Mouse (Mus musculus) heart, embryonic 12.5 days (tissue): ENCODE results near the gene F2rl2. TPM values are rescaled to one million over a fixed set of nuclear protein-coding genes. Genes with fewer than 3 reads are reported as not detected.
A peak's percentile ranks its signal among the peaks of the same experiment; 100 is the strongest.

Source experiments
- ATAC-seq: fragments of 200-750 bp; cut with Nextera tagmentation; 2 replicates; pipeline ENCODE4 v1.8.0; 2017; ENCODE audit warnings: moderate TSS enrichment, moderate library complexity; ENCODE audit not compliant: insufficient number of reproducible peaks, low FRiP score
- H3K27ac ChIP-seq: fragments of 300-500 bp; sonication (generic); 2 replicates; pipeline ENCODE4 v1.5.1; 2016; ENCODE audit warnings: mild to moderate bottlenecking, moderate library complexity; ENCODE audit not compliant: poor library complexity, severe bottlenecking
- H3K27me3 ChIP-seq: fragments of 300-500 bp; sonication (generic); replicated peaks from 2 replicates; pipeline ENCODE4 v1.6.1; 2016; ENCODE audit warnings: mild to moderate bottlenecking, moderate library complexity
- H3K36me3 ChIP-seq: fragments of 300-500 bp; sonication (generic); 2 replicates; pipeline ENCODE4 v1.6.1; 2016; ENCODE audit warnings: mild to moderate bottlenecking, moderate library complexity
- H3K4me1 ChIP-seq: fragments of 300-500 bp; sonication (generic); replicated peaks from 2 replicates; pipeline ENCODE4 v1.6.1; 2016; ENCODE audit warnings: mild to moderate bottlenecking
- H3K4me2 ChIP-seq: fragments of 300-500 bp; sonication (generic); 2 replicates; pipeline ENCODE4 v1.6.1; 2016; ENCODE audit warnings: mild to moderate bottlenecking, moderate library complexity
- H3K4me3 ChIP-seq: fragments of 300-500 bp; sonication (generic); 2 replicates; pipeline ENCODE4 v1.5.1; 2016; ENCODE audit warnings: mild to moderate bottlenecking
- H3K9ac ChIP-seq: fragments of 300-500 bp; sonication (generic); 2 replicates; pipeline ENCODE4 v1.6.1; 2016; ENCODE audit warnings: mild to moderate bottlenecking, moderate library complexity
- H3K9me3 ChIP-seq: fragments of 300-500 bp; sonication (generic); replicated peaks from 2 replicates; pipeline ENCODE4 v1.6.1; 2016; ENCODE audit warnings: mild to moderate bottlenecking, moderate library complexity
- WGBS: fragments of 180-500 bp; shearing (Covaris S2); methylation state at CpG from one replicate; pipeline ENCODE4 v1.1.7; 2016; 5-methylcytosine and 5-hydroxymethylcytosine counted together
- polyA plus RNA-seq: library from polyadenylated mRNA; unstranded; fragments of >200 nt; fragmentation: Nextera tagmentation; extraction: Ambion mirVana; gene quantifications from 2 replicates; pipeline ENCODE4 v1.2.1, GENCODE M21; 2016

F2rl2 gene
- polyA plus RNA-seq, 1 experiment from 2014 or later = 1.9 TPM

GRCm38 (mm10) chr13:95670534-95670933, 26.1 kb upstream of the F2rl2 start:
- Histone ChIP-seq H3K27ac (peak overlapping the region; percentile 82; the same call in 1 of the 2 replicates), H3K4me2 (no peak overlapping the region), H3K36me3 (peaks cover 7% of the 10 kb centered on the region; the same call in 1 of the 2 replicates), H3K4me3 (no peak overlapping the region), H3K4me1 (peaks cover 15% of the 10 kb centered on the region), H3K27me3 (no peaks in the 10 kb centered on the region), H3K9me3 (0 out of 2 replicates have a peak, but pooled peaks cover 3% of the 10 kb centered on the region), H3K9ac (no peak overlapping the region)
- 64% methylated on average over 5 of the region's 5 CpGs for WGBS
- ATAC-seq = no peak

- peak overlapping the region; percentile 31 for H3K4me2 ChIP-seq
- peak overlapping the region; percentile 2; the same call in 1 of the 2 replicates for H3K4me3 ChIP-seq
- ATAC-seq = peak; percentile 91
- peaks cover 15% of the 10 kb centered on the region for H3K4me1 ChIP-seq
- WGBS = 20% methylated on average over 9 of the region's 9 CpGs
- H3K36me3 ChIP-seq = peaks cover 7% of the 10 kb centered on the region; the same call in 1 of the 2 replicates
- no peaks in the 10 kb centered on the region for H3K27me3 ChIP-seq
- 0 out of 2 replicates have a peak overlapping the region, but pooled peaks have one; percentile 22 for H3K9ac ChIP-seq
- 0 out of 2 replicates have a peak, but pooled peaks cover 3% of the 10 kb centered on the region for H3K9me3 ChIP-seq
- H3K27ac ChIP-seq = peak overlapping the region; percentile 82
Observed at GRCm38 (mm10) chr13:95671108-95671897, 25.4 kb upstream of the F2rl2 start.

DNA sequence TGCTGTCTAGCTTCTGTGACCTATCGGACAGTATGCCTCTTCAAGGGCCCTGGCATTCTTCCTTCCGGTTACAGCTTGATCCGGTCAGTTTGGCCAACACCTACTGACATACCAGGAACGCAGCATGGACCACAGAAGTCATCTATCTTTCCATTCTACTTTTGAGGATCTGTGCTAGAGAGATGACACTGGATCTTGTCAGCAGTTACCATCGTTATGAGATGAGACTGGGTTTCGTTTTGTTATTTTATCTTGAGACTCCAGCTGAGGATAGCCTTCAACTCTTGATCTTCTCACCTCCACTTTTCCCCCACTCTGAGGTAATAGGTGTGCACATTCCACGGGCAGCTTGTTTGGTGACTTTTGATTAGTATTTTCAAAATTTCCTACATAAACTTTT, 24.3 kb upstream of the F2rl2 start:
- 0 out of 2 replicates have a peak, but pooled peaks cover 3% of the 10 kb centered on the region for H3K9me3 ChIP-seq
- peak overlapping the region; percentile 29; the same call in 1 of the 2 replicates for H3K4me2 ChIP-seq
- H3K9ac ChIP-seq = no peak overlapping the region
- peaks cover 10% of the 10 kb centered on the region for H3K4me1 ChIP-seq
- no peaks in the 10 kb centered on the region for H3K27me3 ChIP-seq
- peak overlapping the region; percentile 82 for H3K27ac ChIP-seq
- WGBS = 54% methylated on average over 7 of the region's 7 CpGs
- peaks cover 7% of the 10 kb centered on the region; the same call in 1 of the 2 replicates for H3K36me3 ChIP-seq
- ATAC-seq = peak; percentile 19; the same call in 1 of the 2 replicates
- no peak overlapping the region for H3K4me3 ChIP-seq

GRCm38 (mm10) chr13:95679078-95679477, 17.6 kb upstream of the F2rl2 start:
- H3K4me2 ChIP-seq = no peak overlapping the region
- peaks cover 9% of the 10 kb centered on the region; the same call in 1 of the 2 replicates for H3K4me1 ChIP-seq
- 59% methylated on average over 5 of the region's 5 CpGs for WGBS
- ATAC-seq = 0 out of 2 replicates have a peak, but pooled peaks have one; percentile 58
- peaks cover 1% of the 10 kb centered on the region; the same call in 1 of the 2 replicates for H3K36me3 ChIP-seq
- no peak overlapping the region for H3K9ac ChIP-seq
- no peaks in the 10 kb centered on the region for H3K27me3 ChIP-seq
- no peak overlapping the region for H3K4me3 ChIP-seq
- peak overlapping the region; percentile 60; the same call in 1 of the 2 replicates for H3K27ac ChIP-seq
- no peaks in the 10 kb centered on the region for H3K9me3 ChIP-seq

DNA sequence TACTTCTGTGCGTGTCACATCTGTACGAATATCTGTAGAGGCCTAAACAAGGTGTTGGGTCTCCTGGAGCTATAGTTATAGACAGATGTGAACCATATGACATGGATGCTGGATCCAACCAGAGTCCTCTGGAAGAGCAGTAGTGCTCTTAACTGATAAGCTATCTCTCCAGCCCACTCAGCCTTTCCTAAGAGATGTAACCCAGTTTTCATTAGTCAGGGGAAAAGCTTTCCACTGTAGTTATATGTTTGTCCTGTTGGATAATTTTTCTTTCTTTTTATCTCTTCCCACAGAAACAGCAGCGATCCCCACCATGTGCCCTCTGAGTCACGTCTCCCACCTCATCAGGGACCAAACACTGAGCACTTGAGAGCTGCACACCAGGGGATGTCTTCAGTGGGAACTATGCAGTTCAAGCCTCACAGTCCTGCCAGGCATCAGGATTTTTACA, 17.1 kb upstream of the F2rl2 start:
- peaks cover 2% of the 10 kb centered on the region; the same call in 1 of the 2 replicates for H3K36me3 ChIP-seq
- H3K4me1 ChIP-seq = peaks cover 9% of the 10 kb centered on the region; the same call in 1 of the 2 replicates
- WGBS = 32% methylated on average over 4 of the region's 4 CpGs
- ATAC-seq = peak; percentile 89
- H3K27ac ChIP-seq = peak overlapping the region; percentile 60
- no peak overlapping the region for H3K4me3 ChIP-seq
- no peak overlapping the region for H3K9ac ChIP-seq
- H3K9me3 ChIP-seq = no peaks in the 10 kb centered on the region
- no peak overlapping the region for H3K4me2 ChIP-seq
- H3K27me3 ChIP-seq = no peaks in the 10 kb centered on the region

DNA sequence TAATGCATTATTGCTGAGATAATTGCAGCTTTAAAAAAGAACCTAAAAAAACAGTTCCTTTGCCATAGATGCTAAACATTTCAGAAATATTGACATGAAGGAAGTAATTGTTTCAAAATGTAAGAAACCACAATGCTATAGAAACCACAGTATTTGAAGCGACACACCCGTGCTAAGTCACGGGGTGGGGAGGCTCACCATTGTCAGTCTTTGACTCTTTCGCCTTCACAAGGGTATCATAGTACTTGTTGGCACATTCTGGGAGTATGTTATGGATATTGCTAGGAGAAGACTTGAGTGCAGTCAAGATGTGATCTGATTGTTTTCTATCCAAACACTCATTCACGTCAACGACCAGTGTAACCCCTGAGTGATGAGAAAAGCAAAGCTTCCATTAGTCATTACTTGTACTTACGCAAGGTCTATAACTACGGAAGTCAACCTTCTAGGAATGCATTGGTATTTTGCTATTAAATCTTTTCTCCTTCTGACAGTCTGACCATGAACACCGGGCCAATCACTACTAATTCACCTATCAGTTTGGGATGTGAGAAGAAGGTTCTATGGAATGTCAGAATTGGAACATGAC, 11.9 kb upstream of the F2rl2 start:
- H3K36me3 ChIP-seq = peaks cover 2% of the 10 kb centered on the region; the same call in 1 of the 2 replicates
- no peak for ATAC-seq
- 95% methylated on average over 9 of the region's 9 CpGs for WGBS
- no peak overlapping the region for H3K27ac ChIP-seq
- 0 out of 2 replicates have a peak, but pooled peaks cover 3% of the 10 kb centered on the region for H3K4me1 ChIP-seq
- H3K27me3 ChIP-seq = no peaks in the 10 kb centered on the region
- no peak overlapping the region for H3K9ac ChIP-seq
- no peak overlapping the region for H3K4me3 ChIP-seq
- H3K4me2 ChIP-seq = no peak overlapping the region
- no peaks in the 10 kb centered on the region for H3K9me3 ChIP-seq

DNA sequence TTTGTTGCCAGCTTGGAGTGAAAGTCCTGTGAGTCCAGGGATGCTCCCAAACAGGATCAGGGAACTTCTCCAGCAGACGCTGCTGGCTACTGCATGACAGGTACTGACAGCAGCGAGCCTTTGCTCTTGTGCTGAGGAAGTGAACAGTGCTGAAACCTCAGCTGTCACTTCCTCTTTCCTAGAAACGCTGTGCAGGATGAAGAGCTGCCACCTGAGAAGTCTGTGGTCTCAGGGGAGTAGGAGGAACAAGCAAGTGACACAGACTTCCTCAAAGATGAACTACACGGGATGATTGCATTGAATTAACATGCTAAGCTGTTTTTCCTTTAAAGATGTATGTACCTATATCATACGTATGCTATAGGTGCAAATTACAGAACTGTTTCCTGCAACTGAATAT, 10.9 kb upstream of the F2rl2 start:
- WGBS = 55% methylated on average over 5 of the region's 5 CpGs
- H3K9ac ChIP-seq = no peak overlapping the region
- no peak for ATAC-seq

GRCm38 (mm10) chr13:95688576-95688975, 8.1 kb upstream of the F2rl2 start:
- H3K4me1 ChIP-seq = peaks cover 8% of the 10 kb centered on the region; the same call in 1 of the 2 replicates
- H3K4me3 ChIP-seq = no peak overlapping the region
- no peak overlapping the region for H3K27ac ChIP-seq
- H3K9ac ChIP-seq = no peak overlapping the region
- no peaks in the 10 kb centered on the region for H3K9me3 ChIP-seq
- 64% methylated on average over 1 of the region's 1 CpGs for WGBS
- no peaks in the 10 kb centered on the region for H3K27me3 ChIP-seq
- ATAC-seq = peak; percentile 73; the same call in 1 of the 2 replicates
- no peak overlapping the region for H3K4me2 ChIP-seq
- peaks cover 2% of the 10 kb centered on the region; the same call in 1 of the 2 replicates for H3K36me3 ChIP-seq

More for the DNA sequence above, 10.9 kb upstream of the F2rl2 start:
- no peak overlapping the region for H3K4me3 ChIP-seq
- peaks cover 2% of the 10 kb centered on the region; the same call in 1 of the 2 replicates for H3K36me3 ChIP-seq
- no peak overlapping the region for H3K4me2 ChIP-seq
- H3K4me1 ChIP-seq = 0 out of 2 replicates have a peak, but pooled peaks cover 2% of the 10 kb centered on the region
- H3K27ac ChIP-seq = no peak overlapping the region
- no peaks in the 10 kb centered on the region for H3K9me3 ChIP-seq
- no peaks in the 10 kb centered on the region for H3K27me3 ChIP-seq

DNA sequence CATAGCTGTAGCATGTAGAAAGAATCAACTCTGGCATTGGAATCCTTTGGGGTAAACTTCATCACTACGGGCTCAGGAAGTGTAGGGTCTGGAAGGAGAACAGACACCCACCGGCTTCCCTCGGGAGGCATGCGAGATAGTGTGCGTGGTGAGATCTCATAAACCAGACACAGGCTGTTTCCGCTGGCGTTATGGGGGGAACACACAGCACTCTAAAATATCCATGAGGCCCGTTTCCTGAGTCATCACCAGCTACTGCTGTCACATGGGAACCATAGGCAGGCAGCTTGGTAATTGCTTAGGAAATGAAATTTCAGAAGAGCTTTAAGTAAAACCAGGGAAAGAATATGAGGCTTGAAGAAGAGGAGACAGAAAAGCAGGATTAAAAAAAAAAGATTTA, 4.5 kb upstream of the F2rl2 start:
- Histone ChIP-seq H3K36me3 (no peaks in the 10 kb centered on the region), H3K27ac (no peak overlapping the region), H3K9me3 (no peaks in the 10 kb centered on the region), H3K27me3 (no peaks in the 10 kb centered on the region), H3K9ac (no peak overlapping the region), H3K4me1 (peaks cover 12% of the 10 kb centered on the region; the same call in 1 of the 2 replicates), H3K4me3 (no peak overlapping the region), H3K4me2 (no peak overlapping the region)
- WGBS = 37% methylated on average over 8 of the region's 8 CpGs
- ATAC-seq = no peak

- no peak overlapping the region for H3K9ac ChIP-seq
- peaks cover 15% of the 10 kb centered on the region; the same call in 1 of the 2 replicates for H3K4me1 ChIP-seq
- no peak overlapping the region for H3K4me2 ChIP-seq
- no peak for ATAC-seq
- H3K4me3 ChIP-seq = no peak overlapping the region
- WGBS = 88% methylated on average over 9 of the region's 9 CpGs
- no peaks in the 10 kb centered on the region for H3K36me3 ChIP-seq
- no peaks in the 10 kb centered on the region for H3K27me3 ChIP-seq
- H3K9me3 ChIP-seq = no peaks in the 10 kb centered on the region
- H3K27ac ChIP-seq = no peak overlapping the region
Observed at GRCm38 (mm10) chr13:95696120-95696653, 466 bp upstream of the F2rl2 start.
